Mouse (Mus musculus): ENCODE measurements around the gene Mettl7a2. TPM values are rescaled to one million over a fixed set of nuclear protein-coding genes. Genes with fewer than 3 reads are reported as not detected.

Mettl7a2 gene
- polyA plus RNA-seq (2014; fragmentation: Illumina TruSeq; extraction: RNeasy Lipid Tissue Mini Kit (QIAGEN cat#74804); ENCODE audit: low read depth, low replicate concordance), result not detected

GRCm38 (mm10) chr15:100352711-100353250, at the start of gene Mettl7a2, which contains the start of gene Methig1:
TSS of gene Mettl7a2 (plus strand) at chr15:100353200.
TSS of gene Methig1 (plus strand) at chr15:100353149.

GRCm38 (mm10) chr15:100304019-100304991, 48.7 kb upstream of the Mettl7a2 start, which contains the start of gene Mettl7a1:
TSS of gene Mettl7a1 (plus strand) at chr15:100304140.

GRCm38 (mm10) chr15:100334629-100335028, 18.4 kb upstream of the Mettl7a2 start, which contains the start of gene Mettl7a3:
TSS of gene Mettl7a3 (plus strand) at chr15:100334929.

GRCm38 (mm10) chr15:100364242-100364641, 11.2 kb downstream of the Mettl7a2 start, which contains the start of gene Higd1c:
TSS of gene Higd1c (plus strand) at chr15:100364542.

Other genes with a start within 250 kb of the Mettl7a2 start
- 42.1 TPM for gene Atf1, start 125.4 kb upstream of the Mettl7a2 start, polyA plus RNA-seq (2014; fragmentation: Illumina TruSeq; extraction: RNeasy Lipid Tissue Mini Kit (QIAGEN cat#74804); ENCODE audit: low read depth, low replicate concordance)
- not detected for gene Tmprss12, start 72.4 kb upstream of the Mettl7a2 start, polyA plus RNA-seq (2014; fragmentation: Illumina TruSeq; extraction: RNeasy Lipid Tissue Mini Kit (QIAGEN cat#74804); ENCODE audit: low read depth, low replicate concordance)
- 315 TPM for gene Mettl7a1, start 49.1 kb upstream of the Mettl7a2 start, polyA plus RNA-seq (2014; fragmentation: Illumina TruSeq; extraction: RNeasy Lipid Tissue Mini Kit (QIAGEN cat#74804); ENCODE audit: low read depth, low replicate concordance)
- gene Mettl7a3, start 18.3 kb upstream of the Mettl7a2 start, polyA plus RNA-seq (2014; fragmentation: Illumina TruSeq; extraction: RNeasy Lipid Tissue Mini Kit (QIAGEN cat#74804); ENCODE audit: low read depth, low replicate concordance), result not detected
- gene Methig1, start 51 bp upstream of the Mettl7a2 start, polyA plus RNA-seq (2014; fragmentation: Illumina TruSeq; extraction: RNeasy Lipid Tissue Mini Kit (QIAGEN cat#74804); ENCODE audit: low read depth, low replicate concordance), result not detected
- gene Higd1c, start 11.3 kb downstream of the Mettl7a2 start, polyA plus RNA-seq (2014; fragmentation: Illumina TruSeq; extraction: RNeasy Lipid Tissue Mini Kit (QIAGEN cat#74804); ENCODE audit: low read depth, low replicate concordance), result not detected
- gene Gm5475, start 68.9 kb downstream of the Mettl7a2 start, polyA plus RNA-seq (2014; fragmentation: Illumina TruSeq; extraction: RNeasy Lipid Tissue Mini Kit (QIAGEN cat#74804); ENCODE audit: low read depth, low replicate concordance), result not detected
- 9.6 TPM for gene Slc11a2, start 71.9 kb downstream of the Mettl7a2 start, polyA plus RNA-seq (2014; fragmentation: Illumina TruSeq; extraction: RNeasy Lipid Tissue Mini Kit (QIAGEN cat#74804); ENCODE audit: low read depth, low replicate concordance)
- 15.5 TPM for gene Letmd1, start 115.8 kb downstream of the Mettl7a2 start, polyA plus RNA-seq (2014; fragmentation: Illumina TruSeq; extraction: RNeasy Lipid Tissue Mini Kit (QIAGEN cat#74804); ENCODE audit: low read depth, low replicate concordance)
- gene Csrnp2, start 142.3 kb downstream of the Mettl7a2 start, polyA plus RNA-seq (2014; fragmentation: Illumina TruSeq; extraction: RNeasy Lipid Tissue Mini Kit (QIAGEN cat#74804); ENCODE audit: low read depth, low replicate concordance), result 0.82 TPM
- gene Tfcp2, start 198.8 kb downstream of the Mettl7a2 start, polyA plus RNA-seq (2014; fragmentation: Illumina TruSeq; extraction: RNeasy Lipid Tissue Mini Kit (QIAGEN cat#74804); ENCODE audit: low read depth, low replicate concordance), result 3.7 TPM
- gene Pou6f1, start 246.8 kb downstream of the Mettl7a2 start, polyA plus RNA-seq (2014; fragmentation: Illumina TruSeq; extraction: RNeasy Lipid Tissue Mini Kit (QIAGEN cat#74804); ENCODE audit: low read depth, low replicate concordance), result 1.2 TPM